Mouse (Mus musculus) hindbrain, embryonic 14.5 days (tissue): Measurements from ENCODE around the gene Grxcr1. TPM values are rescaled to one million over a fixed set of nuclear protein-coding genes. Genes with fewer than 3 reads are reported as not detected.
A peak's percentile ranks its signal among the peaks of the same experiment; 100 is the strongest.

Experiments
- ATAC-seq: fragments of 200-750 bp; cut with Nextera tagmentation; 2 replicates; pipeline ENCODE4 v1.8.0; 2017; ENCODE audit warnings: moderate number of reproducible peaks, mild to moderate bottlenecking, moderate TSS enrichment, moderate library complexity; ENCODE audit not compliant: low FRiP score
- DNase-seq: peaks from one replicate; pipeline ENCODE4 v3.0.0-alpha.2; 2015; ENCODE audit warnings: low spot score
- H3K27ac ChIP-seq: fragments of 300-500 bp; sonication (generic); 2 replicates; pipeline ENCODE4 v1.5.1; 2014; ENCODE audit warnings: mild to moderate bottlenecking, moderate library complexity
- H3K27me3 ChIP-seq: fragments of 300-500 bp; sonication (generic); 2 replicates; pipeline ENCODE4 v1.6.1; 2014; ENCODE audit warnings: mild to moderate bottlenecking, low read length, mixed read lengths; ENCODE audit not compliant: control insufficient read depth, insufficient read depth
- H3K36me3 ChIP-seq: fragments of 300-500 bp; sonication (generic); replicated peaks from 2 replicates; pipeline ENCODE4 v1.6.1; 2014; ENCODE audit not compliant: control insufficient read depth, insufficient read depth
- H3K4me1 ChIP-seq: fragments of 300-500 bp; sonication (generic); replicated peaks from 2 replicates; pipeline ENCODE4 v1.6.1; 2014; ENCODE audit warnings: antibody characterized with exemption, low read length, mixed read lengths; ENCODE audit not compliant: control insufficient read depth, insufficient read depth
- H3K4me2 ChIP-seq: fragments of 300-500 bp; sonication (generic); replicated peaks from 2 replicates; pipeline ENCODE4 v1.6.1; 2014; ENCODE audit warnings: mild to moderate bottlenecking, moderate library complexity
- H3K4me3 ChIP-seq: fragments of 300-500 bp; sonication (generic); replicated peaks from 2 replicates; pipeline ENCODE4 v1.5.1; 2014; ENCODE audit warnings: mild to moderate bottlenecking, low read length
- H3K9ac ChIP-seq: fragments of 300-500 bp; sonication (generic); 2 replicates; pipeline ENCODE4 v1.6.1; 2014
- H3K9me3 ChIP-seq: fragments of 300-500 bp; sonication (generic); 2 replicates; pipeline ENCODE4 v1.6.1; 2016; ENCODE audit warnings: low read length; ENCODE audit not compliant: control insufficient read depth
- WGBS: fragments of 180-500 bp; shearing (Covaris S2); extraction: QIAGEN DNeasy Blood & Tissue Kit; methylation state at CpG from one replicate; pipeline ENCODE4 v1.1.7; 2014; 5-methylcytosine and 5-hydroxymethylcytosine counted together
- polyA plus RNA-seq: library from polyadenylated mRNA; unstranded; fragments of >200 nt; fragmentation: Nextera tagmentation; extraction: Ambion mirVana; gene quantifications from 2 replicates; pipeline ENCODE4 v1.2.1, GENCODE M21; 2014

Grxcr1 gene
- polyA plus RNA-seq: 0.20 TPM in 1 of 2 replicates, not detected in the other

DNA sequence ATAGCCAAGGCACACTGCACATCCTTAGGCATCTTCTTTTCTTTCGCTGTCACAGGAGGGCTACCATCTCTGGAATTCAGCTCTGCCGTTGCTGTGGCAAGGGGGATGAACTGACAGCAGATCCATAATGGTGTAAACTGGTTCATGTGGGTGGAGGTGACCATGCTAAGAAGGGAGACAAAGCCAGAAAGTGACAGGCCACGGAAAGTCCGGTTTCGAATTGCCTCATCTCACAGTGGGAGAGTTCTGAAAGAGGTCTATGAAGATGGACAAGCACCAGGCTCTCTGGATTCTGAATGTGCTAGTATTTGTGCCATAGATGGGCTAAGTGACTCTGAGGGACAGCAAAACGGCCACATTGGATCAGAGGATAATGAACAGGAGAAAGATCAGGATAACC is at the start of gene Grxcr1:
Gene Grxcr1 (plus strand): TSS at position 92 of the 400 bp plus-strand sequence.
- H3K27me3 ChIP-seq: no peaks in the 10 kb centered on the region
- H3K36me3 ChIP-seq: no peaks in the 10 kb centered on the region
- H3K4me1 ChIP-seq: peaks cover 4% of the 10 kb centered on the region; the same call in 1 of the 2 replicates
- 85% methylated on average over 6 of the region's 6 CpGs for whole genome bisulfite sequencing
- DNase-seq: no peak
- no peak within 1 kb of the TSS for H3K4me3 ChIP-seq
- no peak within 1 kb of the TSS for H3K27ac ChIP-seq
- H3K4me2 ChIP-seq: no peak within 1 kb of the TSS
- H3K9me3 ChIP-seq: no peaks in the 10 kb centered on the region
- no peak within 1 kb of the TSS for H3K9ac ChIP-seq
- no peak for ATAC-seq

DNA sequence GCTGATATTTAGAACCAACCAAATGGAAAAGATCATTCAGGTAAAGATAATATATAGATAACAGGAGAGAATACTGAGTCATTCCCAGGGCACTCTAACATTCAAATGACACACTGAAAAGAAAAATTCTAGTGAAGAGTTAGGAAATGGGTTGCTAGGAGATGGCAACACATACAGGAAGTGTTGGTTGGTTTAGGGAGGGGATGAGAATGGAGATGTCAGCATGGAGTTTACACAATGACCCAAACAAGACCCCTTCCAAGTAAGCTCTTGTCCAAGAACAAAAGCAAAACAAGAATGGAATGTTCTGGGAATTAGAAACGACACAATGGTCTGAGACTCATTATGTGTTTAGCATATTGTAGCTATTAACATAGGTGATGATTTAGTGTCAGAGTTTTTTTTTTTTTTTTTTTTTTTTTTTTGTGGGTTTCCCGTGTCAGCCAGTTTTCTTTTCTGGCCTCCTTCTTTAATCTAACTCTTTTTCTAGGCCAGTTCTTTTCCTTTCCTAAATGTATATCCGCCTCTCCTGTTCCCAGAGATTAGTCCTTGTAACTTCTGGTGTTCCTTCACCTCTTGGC is 49.6 kb upstream of the Grxcr1 start:
- H3K9me3 ChIP-seq: no peaks in the 10 kb centered on the region
- DNase-seq (no peak), ATAC-seq (no peak)
- no peaks in the 10 kb centered on the region for H3K4me1 ChIP-seq
- WGBS: 36% methylated on average over 3 of the region's 3 CpGs
- H3K9ac ChIP-seq: no peak overlapping the region
- H3K27ac ChIP-seq: no peak overlapping the region
- no peaks in the 10 kb centered on the region for H3K27me3 ChIP-seq
- H3K4me2 ChIP-seq: no peak overlapping the region
- no peaks in the 10 kb centered on the region for H3K36me3 ChIP-seq
- H3K4me3 ChIP-seq: no peak overlapping the region

DNA sequence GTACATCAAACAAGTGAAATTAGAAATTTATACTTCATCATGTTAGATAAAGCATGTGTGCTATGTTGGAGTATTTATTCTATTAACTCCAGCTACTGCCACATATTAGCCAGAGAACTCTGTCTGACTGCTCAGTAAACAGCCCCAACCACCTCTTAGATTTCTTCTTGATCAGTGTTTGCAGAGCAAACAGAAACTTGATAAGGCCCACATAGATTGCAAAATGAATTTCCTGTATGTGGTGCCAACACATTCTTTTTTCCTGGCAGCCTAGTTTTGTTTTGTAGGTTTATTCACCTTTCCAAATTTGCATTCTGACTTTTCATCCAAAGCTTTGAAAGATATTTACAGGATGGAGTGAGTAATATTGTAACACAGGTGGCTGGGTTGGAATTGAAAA is 41.2 kb upstream of the Grxcr1 start:
- H3K9ac ChIP-seq: no peak overlapping the region
- H3K4me2 ChIP-seq: no peak overlapping the region
- no peaks in the 10 kb centered on the region for H3K36me3 ChIP-seq
- no peaks in the 10 kb centered on the region for H3K27me3 ChIP-seq
- no peaks in the 10 kb centered on the region for H3K4me1 ChIP-seq
- no peak for DNase-seq
- ATAC-seq: no peak
- H3K9me3 ChIP-seq: no peaks in the 10 kb centered on the region
- no peak overlapping the region for H3K27ac ChIP-seq
- no peak overlapping the region for H3K4me3 ChIP-seq

DNA sequence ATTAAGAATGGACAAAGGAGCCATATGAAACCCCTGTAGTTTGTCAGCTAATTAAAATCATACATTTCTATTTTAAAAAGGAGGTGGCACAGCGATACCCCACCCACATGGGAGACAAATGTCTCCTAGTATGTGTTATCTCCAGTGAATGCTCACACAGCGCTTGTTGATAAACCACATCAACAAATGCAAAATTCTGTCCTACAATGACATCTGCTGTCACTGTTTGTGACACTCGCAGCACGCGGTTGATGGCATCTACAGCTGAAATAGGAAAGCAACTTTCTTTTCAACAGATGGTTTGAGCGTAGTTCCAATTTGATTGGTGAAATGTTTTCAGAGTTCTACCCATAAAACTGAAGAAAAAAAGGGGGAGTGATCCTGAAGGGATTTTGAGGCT is 29.0 kb upstream of the Grxcr1 start:
- Histone ChIP-seq H3K4me2 (no peak overlapping the region), H3K4me3 (no peak overlapping the region), H3K27me3 (no peaks in the 10 kb centered on the region), H3K4me1 (no peaks in the 10 kb centered on the region), H3K9me3 (0 out of 2 replicates have a peak, but pooled peaks cover 6% of the 10 kb centered on the region), H3K36me3 (no peaks in the 10 kb centered on the region), H3K27ac (no peak overlapping the region), H3K9ac (no peak overlapping the region)
- DNase-seq: no peak
- WGBS: 93% methylated on average over 6 of the region's 6 CpGs
- ATAC-seq: no peak

DNA sequence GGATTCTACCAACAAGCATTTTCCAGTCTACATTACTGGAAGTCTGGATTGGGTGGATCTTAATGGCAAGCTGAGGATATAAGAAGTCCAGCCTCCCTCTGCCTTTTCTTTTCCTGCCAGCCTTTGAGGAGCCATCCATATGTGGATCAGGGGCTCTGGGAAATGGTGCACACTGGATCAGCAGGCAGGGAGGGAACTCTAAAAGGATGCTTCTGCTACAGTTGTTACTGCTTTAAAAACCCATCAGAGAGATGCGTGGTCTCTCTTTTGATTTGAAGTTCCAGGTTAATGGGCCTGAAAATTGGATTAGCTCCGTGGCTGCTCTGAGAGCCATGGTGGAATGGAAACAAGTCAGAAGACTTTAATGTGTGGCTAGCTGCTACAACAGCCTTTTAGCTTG is 27.7 kb upstream of the Grxcr1 start:
- WGBS: 14% methylated on average over 2 of the region's 2 CpGs
- Histone ChIP-seq H3K9ac (no peak overlapping the region), H3K9me3 (0 out of 2 replicates have a peak, but pooled peaks cover 6% of the 10 kb centered on the region), H3K27me3 (no peaks in the 10 kb centered on the region), H3K27ac (no peak overlapping the region), H3K4me1 (no peaks in the 10 kb centered on the region), H3K4me3 (no peak overlapping the region), H3K36me3 (no peaks in the 10 kb centered on the region), H3K4me2 (no peak overlapping the region)
- no peak for ATAC-seq
- DNase-seq: peak; percentile 34

DNA sequence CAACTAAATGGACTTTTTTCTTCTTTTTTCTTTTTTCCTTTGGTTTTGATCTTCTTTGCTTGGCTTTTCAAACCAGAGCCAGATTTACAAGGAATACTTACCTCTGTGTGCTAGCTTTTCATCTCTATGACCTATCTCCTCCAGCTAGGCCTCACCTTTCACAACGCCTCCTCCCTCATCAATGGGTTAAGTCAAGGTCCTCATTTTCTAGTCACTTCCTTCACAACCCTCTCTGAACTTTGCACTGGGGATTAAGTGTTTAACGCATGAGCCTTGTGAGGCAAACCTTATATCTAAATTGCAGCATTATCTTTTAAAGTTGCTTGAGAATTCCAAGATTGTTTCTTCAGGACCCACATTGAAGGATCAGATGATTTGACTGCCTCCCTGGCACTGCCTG is 27.2 kb upstream of the Grxcr1 start:
- no peak overlapping the region for H3K9ac ChIP-seq
- no peak for DNase-seq
- no peak for ATAC-seq

DNA sequence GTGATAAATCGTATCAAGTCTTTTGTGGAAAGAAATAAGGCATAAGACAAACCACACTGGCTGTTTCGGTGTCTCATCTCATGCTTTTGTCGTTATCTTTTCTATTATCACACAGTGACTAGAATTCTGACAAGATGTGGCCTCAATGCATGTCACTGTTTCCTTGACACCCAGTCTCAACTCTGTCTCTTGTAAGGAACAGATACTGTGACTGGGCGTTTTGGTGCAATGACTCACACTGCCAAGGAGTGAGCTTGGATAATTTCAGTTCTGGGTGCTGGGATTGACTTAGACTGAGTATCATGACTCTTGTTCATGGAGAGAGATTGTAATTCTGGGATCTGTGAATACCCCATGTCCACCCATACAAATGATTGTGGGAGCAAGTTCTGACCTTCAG is 24.6 kb upstream of the Grxcr1 start:
- DNase-seq (no peak), ATAC-seq (no peak)
- Histone ChIP-seq H3K4me1 (no peaks in the 10 kb centered on the region), H3K27me3 (no peaks in the 10 kb centered on the region), H3K27ac (no peak overlapping the region), H3K36me3 (no peaks in the 10 kb centered on the region), H3K9ac (no peak overlapping the region), H3K9me3 (0 out of 2 replicates have a peak, but pooled peaks cover 6% of the 10 kb centered on the region), H3K4me3 (no peak overlapping the region), H3K4me2 (no peak overlapping the region)
- 86% methylated on average over 4 of the region's 4 CpGs for WGBS

More for the DNA sequence above, 27.2 kb upstream of the Grxcr1 start:
- no peak overlapping the region for H3K4me2 ChIP-seq
- no peak overlapping the region for H3K4me3 ChIP-seq
- no peaks in the 10 kb centered on the region for H3K4me1 ChIP-seq
- H3K9me3 ChIP-seq: 0 out of 2 replicates have a peak, but pooled peaks cover 6% of the 10 kb centered on the region
- no peak overlapping the region for H3K27ac ChIP-seq
- no peaks in the 10 kb centered on the region for H3K36me3 ChIP-seq
- H3K27me3 ChIP-seq: no peaks in the 10 kb centered on the region
- WGBS: 81% methylated on average over 2 of the region's 2 CpGs

DNA sequence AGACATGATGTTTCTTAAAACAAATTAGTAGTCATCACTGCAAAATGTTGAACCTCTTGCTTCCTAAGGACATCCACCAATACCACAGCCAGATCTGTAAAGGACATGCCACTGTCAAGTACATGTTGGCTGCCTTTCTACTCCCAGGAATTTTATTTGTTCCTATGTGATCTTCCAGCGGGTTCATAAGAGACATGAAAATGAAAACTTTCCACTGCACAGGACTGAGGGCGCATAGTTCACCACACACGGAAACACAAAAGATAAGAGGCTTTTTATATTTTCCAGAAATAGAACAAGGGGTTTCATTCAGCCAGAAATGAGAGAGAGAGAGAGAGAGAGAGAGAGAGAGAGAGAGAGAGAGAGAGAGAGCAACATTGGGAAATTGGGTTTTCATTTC is 20.1 kb upstream of the Grxcr1 start:
- no peak overlapping the region for H3K4me2 ChIP-seq
- WGBS: 86% methylated on average over 3 of the region's 3 CpGs
- no peak overlapping the region for H3K4me3 ChIP-seq
- DNase-seq: no peak
- ATAC-seq: no peak
- H3K9ac ChIP-seq: no peak overlapping the region
- H3K27ac ChIP-seq: no peak overlapping the region
- H3K9me3 ChIP-seq: no peaks in the 10 kb centered on the region
- H3K4me1 ChIP-seq: no peaks in the 10 kb centered on the region
- no peaks in the 10 kb centered on the region for H3K36me3 ChIP-seq
- H3K27me3 ChIP-seq: no peaks in the 10 kb centered on the region

DNA sequence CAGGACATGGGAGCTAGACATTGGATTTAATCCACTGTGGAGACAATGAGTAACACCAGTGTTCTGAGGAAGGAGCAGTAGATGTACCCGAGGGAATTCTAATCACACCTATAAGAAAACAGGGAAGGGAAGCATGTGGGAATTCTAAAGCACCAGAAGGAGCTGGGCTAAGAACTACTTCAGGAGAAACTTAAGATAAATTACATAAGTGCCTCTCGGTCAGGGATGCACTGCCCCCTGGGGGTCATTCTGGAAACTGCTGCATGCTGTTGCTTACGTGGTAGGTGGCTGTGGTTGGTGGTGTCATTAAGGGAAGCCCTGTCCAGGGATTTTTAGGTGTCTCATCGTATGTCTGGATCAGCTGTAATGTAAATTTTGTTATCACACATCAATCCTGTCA is 19.0 kb upstream of the Grxcr1 start:
- no peak overlapping the region for H3K27ac ChIP-seq
- no peak overlapping the region for H3K9ac ChIP-seq
- H3K27me3 ChIP-seq: no peaks in the 10 kb centered on the region
- H3K4me1 ChIP-seq: no peaks in the 10 kb centered on the region
- H3K9me3 ChIP-seq: no peaks in the 10 kb centered on the region
- H3K36me3 ChIP-seq: no peaks in the 10 kb centered on the region
- no peak overlapping the region for H3K4me2 ChIP-seq
- peak; percentile 51; the same call in 1 of the 2 replicates for ATAC-seq
- 23% methylated on average over 4 of the region's 4 CpGs for WGBS
- peak; percentile 86 for DNase-seq
- no peak overlapping the region for H3K4me3 ChIP-seq

DNA sequence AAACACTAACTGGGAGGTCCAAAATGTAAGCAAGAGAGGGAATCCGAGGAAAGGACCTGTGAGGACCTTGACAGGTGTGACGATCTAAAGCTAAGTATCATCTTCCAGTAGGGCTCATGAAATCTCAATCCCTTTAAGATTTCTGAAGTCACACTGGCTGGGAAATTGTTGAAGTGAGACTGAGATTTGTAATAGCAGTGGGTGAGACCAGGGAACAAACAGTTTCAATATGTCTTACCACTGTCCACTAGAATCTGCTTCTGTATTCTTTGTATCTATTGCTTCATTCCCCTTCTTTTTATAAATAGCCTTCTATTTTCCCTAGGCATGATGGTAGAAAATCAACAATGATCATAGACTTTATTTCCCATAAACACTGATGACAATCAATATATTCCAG is 10.8 kb upstream of the Grxcr1 start:
- ATAC-seq (no peak), DNase-seq (no peak)
- Histone ChIP-seq H3K9ac (no peak overlapping the region), H3K27ac (no peak overlapping the region), H3K4me1 (no peaks in the 10 kb centered on the region), H3K27me3 (no peaks in the 10 kb centered on the region), H3K4me2 (no peak overlapping the region), H3K4me3 (no peak overlapping the region), H3K36me3 (no peaks in the 10 kb centered on the region), H3K9me3 (no peaks in the 10 kb centered on the region)
- 88% methylated on average over 2 of the region's 2 CpGs for WGBS
